Comparison of ENCODE assay signal across 8 mouse cellular contexts in genomic region chr2:33467546-33468465, GRCm38 (mm10). TPM values are rescaled to one million over a fixed set of nuclear protein-coding genes. Genes with fewer than 3 reads are reported as not detected.
DNase-seq lines count a peak whose midpoint lies in the region; ATAC-seq and TF ChIP-seq lines count a peak whose summit lies in the region.

No protein-coding gene starts in this region.

- peak; percentile 73 for ATAC-seq in hindbrain, embryonic 12.5 days (ENCODE audit: low FRiP score)
- no peak; the same call in 1 of the 2 replicates for ATAC-seq in cerebellum, adult (ENCODE audit: insufficient number of reproducible peaks, low FRiP score, low TSS enrichment)

- no peaks in the 10 kb centered on the region for H3K27me3 ChIP-seq in embryonic facial prominence, embryonic 10.5 days (replicated peaks; ENCODE audit: low read depth, poor library complexity, severe bottlenecking)
- no peaks in the 10 kb centered on the region for H3K27me3 ChIP-seq in hindbrain, embryonic 12.5 days
- no peaks in the 10 kb centered on the region for H3K27me3 ChIP-seq in liver, adult 2 months (ENCODE audit: control insufficient read depth, insufficient read depth, low read length)
- H3K27me3 ChIP-seq in splenic B cell, adult 2 months (ENCODE audit: control insufficient read depth, insufficient read depth, low read length, poor library complexity, severe bottlenecking) = no peaks in the 10 kb centered on the region

- no peaks in the 10 kb centered on the region for H3K9me3 ChIP-seq in embryonic facial prominence, embryonic 10.5 days
- H3K9me3 ChIP-seq in hindbrain, embryonic 12.5 days (replicated peaks) = no peaks in the 10 kb centered on the region

- TF ChIP-seq CTCF in liver, adult 2 months (IDR thresholded peaks at IDR 0.05; ENCODE audit: low read depth, low read length) = no peak

- TF ChIP-seq POLR2A in liver, adult 2 months (IDR thresholded peaks at IDR 0.05; ENCODE audit: extremely low read depth, insufficient read depth, low read length) = no peak

- peaks cover 24% of the 10 kb centered on the region for H3K36me3 ChIP-seq in embryonic facial prominence, embryonic 10.5 days (replicated peaks)
- peaks cover 18% of the 10 kb centered on the region for H3K36me3 ChIP-seq in hindbrain, embryonic 12.5 days
- H3K36me3 ChIP-seq in liver, adult 2 months (ENCODE audit: control insufficient read depth, insufficient read depth, low read length) = peaks cover 18% of the 10 kb centered on the region
- H3K36me3 ChIP-seq in splenic B cell, adult 2 months (ENCODE audit: control insufficient read depth, insufficient read depth, low read length, poor library complexity, severe bottlenecking) = peaks cover 2% of the 10 kb centered on the region; the same call in 1 of the 2 replicates

- peaks cover 30% of the 10 kb centered on the region for H3K79me2 ChIP-seq in liver, adult 2 months (ENCODE audit: control insufficient read depth, insufficient read depth, low read length)

- peak overlapping the region; percentile 91 for H3K4me2 ChIP-seq in hindbrain, embryonic 12.5 days (replicated peaks)

- H3K4me3 ChIP-seq in embryonic facial prominence, embryonic 10.5 days = peak overlapping the region; percentile 99
- H3K4me3 ChIP-seq in hindbrain, embryonic 12.5 days = peak overlapping the region; percentile 96
- H3K4me3 ChIP-seq in liver, adult 2 months (ENCODE audit: insufficient read depth, low read depth, low read length) = peak overlapping the region; percentile 86

- H3K9ac ChIP-seq in hindbrain, embryonic 12.5 days = peak overlapping the region; percentile 95
- peak overlapping the region; percentile 95 for H3K9ac ChIP-seq in liver, adult 2 months (ENCODE audit: low read depth, low read length)

- 6% methylated on average over 57 of the region's 57 CpGs for WGBS in embryonic facial prominence, embryonic 10.5 days
- WGBS in hindbrain, embryonic 12.5 days = 7% methylated on average over 55 of the region's 57 CpGs
- 1% methylated on average over 57 of the region's 57 CpGs for WGBS in liver, adult 2 months

- peak; percentile 30 to 66 for DNase-seq in urinary bladder, adult 18-20 months (ENCODE audit: low spot score in 2 of 2)
- DNase-seq in urinary bladder, postnatal 4 days (ENCODE audit: low spot score in 2 of 2) = no peak
- no peak for DNase-seq in embryonic facial prominence, embryonic 10.5 days (ENCODE audit: low spot score)
- peak; percentile 95 for DNase-seq in liver, adult 2 months (ENCODE audit: extremely low read depth, low read depth, low spot score)
- peak; percentile 15 for DNase-seq in splenic B cell, adult 2 months (ENCODE audit: low read depth, low spot score)
- DNase-seq in thymus, postnatal 4 days = no peak

- peak overlapping the region; percentile 92 for H3K27ac ChIP-seq in embryonic facial prominence, embryonic 10.5 days (replicated peaks)
- peak overlapping the region; percentile 66 for H3K27ac ChIP-seq in hindbrain, embryonic 12.5 days
- H3K27ac ChIP-seq in liver, adult 2 months (replicated peaks; ENCODE audit: insufficient read depth, low read depth, low read length) = peak overlapping the region; percentile 91

- peaks cover 23% of the 10 kb centered on the region for H3K4me1 ChIP-seq in embryonic facial prominence, embryonic 10.5 days
- H3K4me1 ChIP-seq in hindbrain, embryonic 12.5 days = peaks cover 25% of the 10 kb centered on the region
- peaks cover 26% of the 10 kb centered on the region for H3K4me1 ChIP-seq in liver, adult 2 months (ENCODE audit: control insufficient read depth, insufficient read depth, low read length)

RNA-seq across cellular contexts. Expression of gene Zbtb43, which starts 0.6 kb away (rescaled TPM):
- polyA plus RNA-seq in embryonic facial prominence, embryonic 10.5 days (2016; fragmentation: Nextera tagmentation; extraction: Ambion mirVana) = 20.8 and 23.9 TPM in 2 replicates
- 26.5 and 27.3 TPM in 2 replicates for polyA plus RNA-seq in hindbrain, embryonic 12.5 days (2016; fragmentation: Nextera tagmentation; extraction: Ambion mirVana)
- 19.6 and 21.6 TPM in 2 replicates for total RNA-seq in liver, adult 2 months (2014; rRNA removed)
- polyA plus RNA-seq in liver, adult 2 months (2012; rRNA removed) = 8.5 and 9.0 TPM in 2 replicates

RNA-seq across cellular contexts. Expression of gene Zbtb34, which starts 36.7 kb away (rescaled TPM):
- 7.4 and 7.5 TPM in 2 replicates for polyA plus RNA-seq in embryonic facial prominence, embryonic 10.5 days (2016; fragmentation: Nextera tagmentation; extraction: Ambion mirVana)
- polyA plus RNA-seq in hindbrain, embryonic 12.5 days (2016; fragmentation: Nextera tagmentation; extraction: Ambion mirVana) = 10.0 and 12.0 TPM in 2 replicates
- 1.9 and 3.1 TPM in 2 replicates for total RNA-seq in liver, adult 2 months (2014; rRNA removed)
- 2.5 and 2.8 TPM in 2 replicates for polyA plus RNA-seq in liver, adult 2 months (2012; rRNA removed)

Comparison
In these comparisons a context has a peak if more than half of its experiments do, and no peak if none do; other contexts are left out.
1. DNase-seq: peak in urinary bladder, adult 18-20 months (2 of 2), liver, adult 2 months (single experiment) and splenic B cell, adult 2 months (single experiment); none in urinary bladder, postnatal 4 days (0 of 2), embryonic facial prominence, embryonic 10.5 days (single experiment) and thymus, postnatal 4 days (single experiment).
2. Peak in every context shown above with its lines, with median percentiles within 50 percentile points of each other: H3K27ac ChIP-seq and H3K4me3 ChIP-seq.